Mouse (Mus musculus) thymus, postnatal 10 days (tissue): ENCODE results near the gene Pcdh7.

ENCODE experiments used
- DNase-seq, 2 experiments: peaks; one replicate each; pipeline ENCODE4 v3.0.0; 2021; ENCODE audit warnings: low spot score in 2 of 2

The Pcdh7 gene

GRCm38 (mm10) chr5:57745879-57746278 is 28.1 kb downstream of the Pcdh7 start:
- no peak for DNase-seq

GRCm38 (mm10) chr5:57750320-57750719 is 32.6 kb downstream of the Pcdh7 start:
- no peak for DNase-seq

GRCm38 (mm10) chr5:57755791-57756190 is 38.0 kb downstream of the Pcdh7 start:
- DNase-seq, result no peak

- no peak for DNase-seq
These were observed 39.1 kb downstream of the Pcdh7 start for GRCm38 (mm10) chr5:57756726-57757424.

GRCm38 (mm10) chr5:57757436-57757898 is 39.7 kb downstream of the Pcdh7 start:
- no peak for DNase-seq

- DNase-seq, result no peak
These were observed 41.2 kb downstream of the Pcdh7 start for GRCm38 (mm10) chr5:57758968-57759367.

- no peak for DNase-seq
These were observed 42.6 kb downstream of the Pcdh7 start for GRCm38 (mm10) chr5:57760069-57761063.

GRCm38 (mm10) chr5:57765356-57765755 is 47.6 kb downstream of the Pcdh7 start:
- DNase-seq, result no peak

- DNase-seq, result no peak
These were observed 49.6 kb downstream of the Pcdh7 start for GRCm38 (mm10) chr5:57767346-57767745.

- DNase-seq, result no peak
These were observed 50.8 kb downstream of the Pcdh7 start for GRCm38 (mm10) chr5:57768469-57769022.

GRCm38 (mm10) chr5:57769644-57770043 is 51.9 kb downstream of the Pcdh7 start:
- DNase-seq, result no peak

- DNase-seq, result no peak
These were observed 52.6 kb downstream of the Pcdh7 start for GRCm38 (mm10) chr5:57770364-57770763.

GRCm38 (mm10) chr5:57771122-57771521 is 53.4 kb downstream of the Pcdh7 start:
- DNase-seq, result no peak

- no peak for DNase-seq
These were observed 54.9 kb downstream of the Pcdh7 start for GRCm38 (mm10) chr5:57772711-57773110.

GRCm38 (mm10) chr5:57774496-57774895 is 56.7 kb downstream of the Pcdh7 start:
- DNase-seq, result no peak

- no peak for DNase-seq
These were observed 60.3 kb downstream of the Pcdh7 start for GRCm38 (mm10) chr5:57778093-57778492.

- DNase-seq, result no peak
These were observed 62.2 kb downstream of the Pcdh7 start for GRCm38 (mm10) chr5:57779951-57780350.

GRCm38 (mm10) chr5:57780574-57780973 is 62.8 kb downstream of the Pcdh7 start:
- no peak for DNase-seq

GRCm38 (mm10) chr5:57781950-57782349 is 64.2 kb downstream of the Pcdh7 start:
- no peak for DNase-seq

GRCm38 (mm10) chr5:57782546-57782945 is 64.8 kb downstream of the Pcdh7 start:
- DNase-seq, result no peak

- no peak for DNase-seq
These were observed 71.2 kb downstream of the Pcdh7 start for GRCm38 (mm10) chr5:57788775-57789509.

GRCm38 (mm10) chr5:57796337-57796736 is 78.6 kb downstream of the Pcdh7 start:
- no peak for DNase-seq
